Mouse (Mus musculus) C2C12 (cell line): ENCODE measurements around the gene Fhit.

ENCODE experiments used
- CTCF ChIP-seq: IDR thresholded peaks from one replicate; pipeline ENCODE4 v1.5.1; 2011; ENCODE audit not compliant: control insufficient read depth, insufficient read depth, insufficient read length
- FOSL1 ChIP-seq: IDR thresholded peaks from one replicate; pipeline ENCODE4 v1.8.0; 2011; ENCODE audit warnings: mild to moderate bottlenecking, low read length; ENCODE audit not compliant: poor library complexity, insufficient read depth, severe bottlenecking
- MAX ChIP-seq: IDR thresholded peaks from one replicate; pipeline ENCODE4 v1.6.1; 2011; ENCODE audit warnings: mild to moderate bottlenecking, control low read depth
- MYOD1 ChIP-seq: IDR thresholded peaks from one replicate; pipeline ENCODE4 v1.6.1; 2011; ENCODE audit warnings: low read depth; ENCODE audit not compliant: control insufficient read depth, insufficient read length
- MYOG ChIP-seq: IDR thresholded peaks from one replicate; pipeline ENCODE4 v1.6.1; 2011; ENCODE audit not compliant: control insufficient read depth, insufficient read length; ENCODE audit errors: extremely low read depth
- USF1 ChIP-seq: IDR thresholded peaks from one replicate; pipeline ENCODE4 v1.6.1; 2011; ENCODE audit warnings: low read depth, mild to moderate bottlenecking, control low read depth, moderate library complexity

- TF ChIP-seq CTCF (no peak), FOSL1 (no peak), MYOD1 (no peak), MYOG (no peak), MAX (no peak), USF1 (no peak)
Measured at GRCm38 (mm10) chr14:10035682-10036081, 1126.2 kb downstream of the Fhit start.
